Mouse (Mus musculus) kidney, adult 11 months (tissue): ENCODE measurements at regions not wholly inside any gene's neighbourhood (a gene's known extent, or its start where the extent isn't known, plus 50 kb on each side); places are given as distances from the start of the nearest gene placed in this dataset.
A peak's percentile ranks its signal among the peaks of the same experiment; 100 is the strongest.

Experiments used
- DNase-seq: peaks from one replicate; pipeline ENCODE4 v3.0.0; 2022

- DNase-seq, result no peak
These were observed 107.2 kb upstream of the Tsc22d1 start for GRCm38 (mm10) chr14:76307603-76308002.

GRCm38 (mm10) chr14:76308188-76308812 lies 106.5 kb upstream of the Tsc22d1 start:
- no peak for DNase-seq

GRCm38 (mm10) chr14:76309606-76310005 lies 105.2 kb upstream of the Tsc22d1 start:
- no peak for DNase-seq

GRCm38 (mm10) chr14:76310278-76310677 lies 104.5 kb upstream of the Tsc22d1 start:
- DNase-seq, result peak; percentile 60

- DNase-seq, result no peak
These were observed 101.2 kb upstream of the Tsc22d1 start for GRCm38 (mm10) chr14:76313424-76314190.

- no peak for DNase-seq
These were observed 96.3 kb upstream of the Tsc22d1 start for GRCm38 (mm10) chr14:76318438-76318837.

- DNase-seq, result no peak
These were observed 90.5 kb upstream of the Tsc22d1 start for GRCm38 (mm10) chr14:76324246-76324645.

DNA sequence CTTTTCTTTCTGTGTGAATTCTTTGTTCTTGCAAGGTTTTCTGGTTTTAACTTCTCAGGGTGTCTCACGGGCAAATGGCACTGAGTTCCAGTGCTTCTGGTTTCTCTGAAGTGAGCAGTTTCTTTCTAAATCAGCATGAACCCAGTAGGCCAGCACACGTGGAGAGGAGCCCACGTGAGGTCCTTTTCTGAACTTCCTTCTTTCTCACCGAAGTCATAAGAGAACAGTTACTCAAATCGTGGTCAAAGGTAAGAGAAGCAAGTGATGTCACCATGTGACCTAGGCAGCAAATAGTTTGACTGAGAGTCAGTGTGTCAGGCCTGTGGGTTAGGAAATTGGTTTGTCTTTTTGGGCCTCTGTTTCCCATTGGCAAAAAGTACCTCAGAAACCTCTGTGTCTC lies 84.8 kb upstream of the Tsc22d1 start:
- DNase-seq, result no peak

DNA sequence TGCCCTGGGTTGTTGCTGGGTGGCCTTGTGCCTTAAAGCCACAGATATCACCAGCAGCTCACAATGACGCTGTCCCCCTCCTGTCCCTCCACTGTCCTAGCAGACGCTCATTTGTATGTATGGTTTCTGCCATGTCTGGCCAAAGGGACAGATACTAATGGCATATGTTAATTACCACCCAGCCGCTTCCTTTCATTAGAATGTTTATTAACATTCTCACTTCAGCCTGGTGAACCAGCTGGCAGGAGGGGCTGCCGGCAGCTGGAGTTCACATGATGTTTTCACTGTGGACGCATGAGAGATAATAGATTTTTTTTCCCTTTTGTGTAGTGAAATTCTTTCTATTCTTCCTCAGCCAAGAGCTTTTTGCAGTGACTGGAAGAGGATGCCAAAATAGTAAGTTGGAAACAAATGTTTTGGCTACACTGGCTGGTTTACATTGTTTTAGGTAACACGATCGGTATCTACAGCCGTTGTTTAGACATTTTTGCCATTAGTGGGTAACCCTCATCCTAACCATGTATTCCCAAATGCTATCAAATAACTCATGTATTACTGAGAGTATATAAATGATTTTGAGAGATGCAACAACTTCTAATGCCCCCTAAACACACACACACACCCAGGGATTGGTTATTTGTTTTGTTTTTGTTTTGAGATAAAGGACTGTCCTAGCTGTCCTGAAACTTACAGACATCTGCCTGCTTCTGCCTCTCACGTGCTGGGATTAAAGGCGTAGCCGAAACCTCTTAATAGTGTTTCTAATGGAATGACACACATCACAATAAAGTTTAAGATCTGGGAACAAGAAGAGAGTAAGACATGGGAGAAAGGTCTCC lies 83.0 kb upstream of the Tsc22d1 start:
- no peak for DNase-seq

DNA sequence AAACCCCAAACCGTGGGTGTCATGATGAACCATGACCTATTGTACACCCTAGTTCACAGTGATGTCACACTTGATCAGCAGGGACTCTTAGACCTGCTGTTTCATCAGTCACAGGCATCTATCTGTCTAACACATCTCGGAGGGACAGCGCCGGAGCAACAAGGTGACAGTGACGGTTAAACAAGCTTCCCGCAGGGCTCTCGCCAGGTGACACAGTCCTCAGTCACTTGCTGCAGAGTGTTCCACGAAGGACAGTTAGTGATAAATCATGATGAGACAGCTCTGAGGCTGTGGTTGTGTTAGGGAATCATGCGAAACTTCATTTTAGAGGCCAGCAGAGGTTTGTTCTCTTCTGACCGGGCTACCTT lies 82.4 kb upstream of the Tsc22d1 start:
- no peak for DNase-seq

GRCm38 (mm10) chr14:76340789-76341188 lies 74.0 kb upstream of the Tsc22d1 start:
- no peak for DNase-seq

DNA sequence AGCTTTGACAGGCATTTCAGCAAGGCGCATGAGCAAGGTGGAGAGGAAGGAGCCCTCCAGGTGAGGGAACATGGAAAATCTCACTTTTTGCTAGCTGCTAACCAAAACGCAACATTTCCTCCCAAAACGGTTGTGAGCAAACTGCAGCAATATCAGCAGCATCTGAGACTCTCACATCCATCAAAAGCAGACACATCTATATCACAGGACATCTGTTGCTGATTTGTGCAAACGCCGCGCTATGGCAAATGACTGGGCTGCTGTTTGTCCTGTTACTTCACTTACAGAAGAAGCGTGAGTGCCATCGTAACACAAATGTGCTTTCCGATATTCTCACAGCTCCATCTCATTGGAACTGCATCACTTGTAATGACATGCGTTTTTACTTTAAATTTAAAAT lies 73.5 kb upstream of the Tsc22d1 start:
- no peak for DNase-seq

- no peak for DNase-seq
These were observed 62.9 kb upstream of the Tsc22d1 start for GRCm38 (mm10) chr14:76351856-76352255.

DNA sequence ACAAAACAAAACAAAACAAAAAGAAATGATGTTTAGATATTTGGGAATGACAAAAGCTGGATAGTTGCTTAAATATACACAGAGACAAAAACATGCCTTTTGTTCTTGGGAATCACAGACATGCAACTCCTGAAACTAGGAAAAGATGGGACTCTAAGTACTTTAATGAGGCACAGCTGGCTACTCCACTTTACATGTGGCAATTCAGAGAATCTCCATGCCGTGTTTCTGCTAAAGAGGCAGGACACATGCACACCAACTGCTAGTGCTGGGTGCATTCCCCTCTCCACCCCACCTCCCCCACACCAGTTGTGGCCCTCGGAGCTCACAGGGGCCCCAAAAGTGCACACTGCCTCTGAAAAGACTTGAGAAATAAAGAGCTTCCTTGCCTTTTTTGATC lies 58.6 kb upstream of the Tsc22d1 start:
- no peak for DNase-seq

GRCm38 (mm10) chr14:76359837-76360410 lies 54.8 kb upstream of the Tsc22d1 start:
- DNase-seq, result no peak

- no peak for DNase-seq
These were observed 50.7 kb upstream of the Tsc22d1 start for GRCm38 (mm10) chr14:76364034-76364433.
